Mouse (Mus musculus) bone marrow, adult 2 months (tissue): ENCODE data around the gene Tcl1.

ENCODE experiments used
- CTCF ChIP-seq: fragments of 200-500 bp; IDR thresholded peaks from 2 replicates; pipeline ENCODE4 v1.5.1; 2011; ENCODE audit warnings: low read length, control low read depth; ENCODE audit not compliant: control insufficient read depth, insufficient read depth
- POLR2A ChIP-seq: fragments of 200-500 bp; IDR thresholded peaks from 2 replicates; pipeline ENCODE4 v1.6.1; 2011; ENCODE audit warnings: low read depth, mild to moderate bottlenecking, control low read depth, low read length, borderline replicate concordance; ENCODE audit not compliant: control insufficient read depth

DNA sequence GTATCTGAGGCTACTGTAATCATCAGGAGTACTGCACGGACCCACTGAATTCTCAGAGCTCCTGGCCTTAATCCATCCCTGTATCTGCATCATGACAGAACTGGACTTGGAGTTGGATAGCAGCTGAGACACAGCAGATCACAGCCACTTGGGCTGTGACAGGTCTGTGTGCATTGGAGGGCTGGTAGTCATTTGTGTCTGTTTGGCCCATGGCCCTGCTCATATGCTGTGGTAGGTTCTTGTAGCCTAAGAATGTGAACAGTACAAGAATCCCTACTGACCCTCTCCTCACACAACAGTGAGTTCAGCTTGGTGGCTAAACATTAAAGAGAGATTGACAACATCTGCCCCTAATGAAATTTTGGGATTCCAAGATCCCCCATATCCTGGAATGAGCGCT is 49.2 kb downstream of the Tcl1 start:
- TF ChIP-seq CTCF (no peak), POLR2A (no peak)
